Mouse (Mus musculus) embryonic facial prominence, embryonic 12.5 days (tissue): ENCODE data around the gene Skap1. TPM values are rescaled to one million over a fixed set of nuclear protein-coding genes. Genes with fewer than 3 reads are reported as not detected.
A peak's percentile ranks its signal among the peaks of the same experiment; 100 is the strongest.

ENCODE experiments used
- ATAC-seq: fragments of 200-750 bp; cut with Nextera tagmentation; 2 replicates; pipeline ENCODE4 v1.8.0; 2017; ENCODE audit not compliant: insufficient number of reproducible peaks, insufficient read depth, low FRiP score, low TSS enrichment
- H3K27ac ChIP-seq: fragments of 300-500 bp; sonication (generic); 2 replicates; pipeline ENCODE4 v1.5.1; 2016; ENCODE audit warnings: mild to moderate bottlenecking
- H3K27me3 ChIP-seq: fragments of 300-500 bp; sonication (generic); 2 replicates; pipeline ENCODE4 v1.6.1; 2016; ENCODE audit warnings: mild to moderate bottlenecking, moderate library complexity
- H3K36me3 ChIP-seq: fragments of 300-500 bp; sonication (generic); 2 replicates; pipeline ENCODE4 v1.6.1; 2016; ENCODE audit warnings: mild to moderate bottlenecking
- H3K4me1 ChIP-seq: fragments of 300-500 bp; sonication (generic); 2 replicates; pipeline ENCODE4 v1.6.1; 2016
- H3K4me2 ChIP-seq: fragments of 300-500 bp; sonication (generic); replicated peaks from 2 replicates; pipeline ENCODE4 v1.6.1; 2016; ENCODE audit warnings: mild to moderate bottlenecking, moderate library complexity
- H3K4me3 ChIP-seq: fragments of 300-500 bp; sonication (generic); 2 replicates; pipeline ENCODE4 v1.5.1; 2016; ENCODE audit warnings: mild to moderate bottlenecking
- H3K9ac ChIP-seq: fragments of 300-500 bp; sonication (generic); 2 replicates; pipeline ENCODE4 v1.6.1; 2016; ENCODE audit warnings: mild to moderate bottlenecking, moderate library complexity
- H3K9me3 ChIP-seq: fragments of 300-500 bp; sonication (generic); 2 replicates; pipeline ENCODE4 v1.6.1; 2016; ENCODE audit warnings: mild to moderate bottlenecking, moderate library complexity
- WGBS: fragments of 180-500 bp; shearing (Covaris S2); methylation state at CpG from one replicate; pipeline ENCODE4 v1.1.7; 2016; 5-methylcytosine and 5-hydroxymethylcytosine counted together
- polyA plus RNA-seq: library from polyadenylated mRNA; unstranded; fragments of >200 nt; fragmentation: Nextera tagmentation; extraction: Ambion mirVana; gene quantifications from 2 replicates; pipeline ENCODE4 v1.2.1, GENCODE M21; 2016

Skap1 gene
- polyA plus RNA-seq, 1 experiment from 2014 or later: 0.32 TPM

- Histone ChIP-seq H3K9ac (no peak overlapping the region), H3K4me2 (no peak overlapping the region), H3K27me3 (peaks cover 20% of the 10 kb centered on the region; the same call in 1 of the 2 replicates), H3K9me3 (no peaks in the 10 kb centered on the region), H3K4me1 (peaks cover 7% of the 10 kb centered on the region; the same call in 1 of the 2 replicates), H3K36me3 (no peaks in the 10 kb centered on the region), H3K4me3 (no peak overlapping the region), H3K27ac (no peak overlapping the region)
- 70% methylated on average over 14 of the region's 14 CpGs for WGBS
- ATAC-seq: no peak
Observed at GRCm38 (mm10) chr11:96737673-96738471, 273.5 kb downstream of the Skap1 start.

DNA sequence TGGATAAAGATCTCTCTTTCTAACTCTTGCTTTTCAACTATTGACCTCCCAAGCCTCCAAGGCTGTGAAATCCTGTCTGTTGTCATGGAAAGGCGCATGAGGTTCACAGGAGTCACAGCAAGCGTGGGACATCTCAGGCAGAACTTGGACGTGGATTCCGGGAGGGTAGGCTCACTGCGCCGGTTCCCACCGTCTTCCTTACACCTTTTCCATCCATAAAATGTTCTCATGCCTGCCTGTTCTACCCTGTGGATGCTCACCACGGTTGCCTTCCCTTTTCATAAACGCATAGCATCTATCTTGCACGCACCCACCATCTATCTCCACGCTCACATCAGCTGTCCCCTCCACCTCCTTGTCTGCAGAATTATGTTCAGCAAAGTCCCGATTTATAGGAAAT lies 276.4 kb downstream of the Skap1 start:
- Histone ChIP-seq H3K4me2 (no peak overlapping the region), H3K36me3 (no peaks in the 10 kb centered on the region), H3K4me1 (peaks cover 7% of the 10 kb centered on the region; the same call in 1 of the 2 replicates), H3K9me3 (no peaks in the 10 kb centered on the region), H3K27ac (no peak overlapping the region), H3K9ac (no peak overlapping the region), H3K4me3 (no peak overlapping the region), H3K27me3 (peaks cover 20% of the 10 kb centered on the region; the same call in 1 of the 2 replicates)
- WGBS: 78% methylated on average over 12 of the region's 12 CpGs
- no peak for ATAC-seq

DNA sequence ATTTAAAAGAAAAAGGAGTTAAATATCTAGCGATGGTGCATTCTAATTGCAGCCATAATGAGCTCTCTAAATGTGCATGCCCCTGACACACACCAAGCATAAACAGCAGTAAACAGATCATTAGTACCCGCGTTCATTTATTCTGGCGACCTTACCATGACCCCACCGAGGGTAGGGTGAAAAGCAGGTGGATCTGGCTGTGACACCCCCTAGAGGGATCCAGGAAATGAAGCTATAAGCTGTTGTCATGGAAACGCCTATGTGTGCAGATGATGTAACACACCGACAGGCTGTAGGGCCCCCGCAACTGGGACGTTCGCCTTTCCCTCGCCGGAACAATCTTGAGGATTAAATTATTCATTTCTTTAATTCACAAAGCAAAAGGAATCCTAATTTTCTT lies 277.6 kb downstream of the Skap1 start:
- Histone ChIP-seq H3K9me3 (no peaks in the 10 kb centered on the region), H3K27ac (no peak overlapping the region), H3K4me3 (no peak overlapping the region), H3K4me2 (peak overlapping the region; percentile 3; the same call in 1 of the 2 replicates), H3K27me3 (peaks cover 12% of the 10 kb centered on the region; the same call in 1 of the 2 replicates), H3K9ac (no peak overlapping the region), H3K36me3 (no peaks in the 10 kb centered on the region), H3K4me1 (peaks cover 7% of the 10 kb centered on the region; the same call in 1 of the 2 replicates)
- no peak for ATAC-seq
- 37% methylated on average over 12 of the region's 12 CpGs for WGBS

DNA sequence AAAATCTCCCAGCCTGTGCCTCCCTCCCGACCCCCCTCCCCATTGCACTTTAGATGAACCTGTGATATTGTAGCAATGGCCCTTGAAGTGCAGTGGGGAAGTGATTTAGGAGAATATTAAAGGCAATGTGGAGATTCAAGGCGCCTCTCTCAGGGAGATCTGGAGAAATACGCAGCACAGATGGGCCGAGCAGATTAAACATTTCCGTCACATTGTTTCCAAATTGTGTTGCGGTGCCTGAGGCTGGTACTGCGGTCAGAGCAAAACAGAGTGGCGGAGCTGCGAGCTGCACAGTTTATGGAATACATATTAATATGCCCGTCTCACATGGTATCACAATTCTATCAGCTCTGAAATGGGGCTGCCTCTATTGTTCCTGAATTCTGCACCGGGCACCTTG lies 278.6 kb downstream of the Skap1 start:
- Histone ChIP-seq H3K4me3 (no peak overlapping the region), H3K9ac (no peak overlapping the region), H3K27me3 (peaks cover 7% of the 10 kb centered on the region; the same call in 1 of the 2 replicates), H3K9me3 (no peaks in the 10 kb centered on the region), H3K4me2 (no peak overlapping the region), H3K4me1 (peaks cover 7% of the 10 kb centered on the region; the same call in 1 of the 2 replicates), H3K27ac (no peak overlapping the region), H3K36me3 (no peaks in the 10 kb centered on the region)
- no peak for ATAC-seq
- WGBS: 57% methylated on average over 11 of the region's 11 CpGs

DNA sequence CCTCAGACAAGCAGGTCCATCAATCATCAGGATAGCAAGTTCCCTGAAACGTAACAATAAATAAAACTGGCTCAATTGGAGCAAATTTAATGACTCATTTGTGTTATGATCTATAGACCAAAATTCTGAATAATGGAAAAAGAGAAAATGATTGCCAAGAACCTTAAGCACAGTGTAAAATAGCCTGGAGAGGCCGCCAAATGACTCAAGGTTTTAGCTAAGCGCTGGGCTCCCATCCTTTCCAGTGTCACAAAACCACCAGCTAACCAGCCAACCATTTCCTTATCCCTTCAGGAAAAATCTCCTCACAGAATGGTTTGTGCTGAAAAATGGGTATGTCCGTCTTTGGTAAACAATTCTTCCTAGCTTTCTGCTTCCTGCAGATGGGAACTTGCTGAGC lies 279.5 kb downstream of the Skap1 start:
- 82% methylated on average over 4 of the region's 4 CpGs for WGBS
- peaks cover 3% of the 10 kb centered on the region; the same call in 1 of the 2 replicates for H3K27me3 ChIP-seq
- ATAC-seq: no peak
- H3K9me3 ChIP-seq: no peaks in the 10 kb centered on the region
- H3K36me3 ChIP-seq: no peaks in the 10 kb centered on the region
- no peak overlapping the region for H3K4me2 ChIP-seq
- H3K4me3 ChIP-seq: no peak overlapping the region
- no peak overlapping the region for H3K9ac ChIP-seq
- peaks cover 7% of the 10 kb centered on the region; the same call in 1 of the 2 replicates for H3K4me1 ChIP-seq
- H3K27ac ChIP-seq: no peak overlapping the region

- H3K4me1 ChIP-seq: peaks cover 7% of the 10 kb centered on the region; the same call in 1 of the 2 replicates
- H3K4me3 ChIP-seq: no peak overlapping the region
- H3K9ac ChIP-seq: no peak overlapping the region
- H3K36me3 ChIP-seq: no peaks in the 10 kb centered on the region
- ATAC-seq: no peak
- H3K27ac ChIP-seq: no peak overlapping the region
- H3K27me3 ChIP-seq: no peaks in the 10 kb centered on the region
- no peak overlapping the region for H3K4me2 ChIP-seq
- H3K9me3 ChIP-seq: no peaks in the 10 kb centered on the region
- WGBS: 67% methylated on average over 6 of the region's 6 CpGs
Observed at GRCm38 (mm10) chr11:96746648-96747047, 282.3 kb downstream of the Skap1 start.

DNA sequence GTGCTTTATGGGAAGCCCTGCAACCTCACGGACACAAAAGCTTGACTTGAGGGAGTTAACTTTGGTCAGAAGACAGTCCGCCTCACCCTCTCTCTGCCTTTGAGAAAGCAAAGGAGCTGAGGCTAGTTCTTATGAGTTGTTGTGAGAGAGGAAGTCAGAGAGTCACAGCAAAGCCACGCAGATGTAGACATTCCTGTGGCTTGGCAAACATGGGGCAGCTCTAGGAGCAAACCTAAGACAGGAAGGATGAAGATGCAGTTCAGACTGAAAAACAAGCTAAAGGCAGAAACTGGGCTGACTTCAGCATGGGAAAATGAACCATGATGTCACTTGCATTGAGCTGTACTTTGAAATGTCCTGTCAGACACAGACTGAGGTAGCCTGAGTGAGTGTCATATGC lies 283.2 kb downstream of the Skap1 start:
- H3K27me3 ChIP-seq: no peaks in the 10 kb centered on the region
- 53% methylated on average over 3 of the region's 3 CpGs for WGBS
- no peaks in the 10 kb centered on the region for H3K36me3 ChIP-seq
- no peaks in the 10 kb centered on the region for H3K9me3 ChIP-seq
- 0 out of 2 replicates have a peak, but pooled peaks cover under 1% of the 10 kb centered on the region for H3K4me1 ChIP-seq
- no peak overlapping the region for H3K4me3 ChIP-seq
- no peak overlapping the region for H3K27ac ChIP-seq
- no peak for ATAC-seq
- H3K4me2 ChIP-seq: no peak overlapping the region
- H3K9ac ChIP-seq: no peak overlapping the region

DNA sequence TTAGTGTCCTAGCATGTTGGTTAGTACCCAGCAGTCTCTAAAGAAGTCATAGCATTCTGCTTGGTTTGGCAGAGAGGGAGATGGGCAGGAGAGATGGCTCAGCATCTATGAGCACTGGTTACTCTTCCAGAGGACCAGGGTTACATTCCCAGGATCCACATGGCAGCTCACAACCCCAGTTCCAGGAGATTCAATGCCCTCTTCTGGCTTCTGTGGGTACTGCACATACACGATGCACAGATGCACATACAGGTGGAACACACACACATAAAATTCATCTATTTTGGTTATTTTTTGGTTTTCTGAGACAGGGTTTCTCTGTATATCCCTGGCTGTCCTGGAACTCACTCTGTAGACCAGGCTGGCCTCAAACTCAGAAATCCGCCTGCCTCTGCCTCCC lies 290.9 kb downstream of the Skap1 start:
- WGBS: 97% methylated on average over 2 of the region's 2 CpGs
- Histone ChIP-seq H3K9ac (no peak overlapping the region), H3K27ac (no peak overlapping the region), H3K4me2 (no peak overlapping the region), H3K4me3 (no peak overlapping the region), H3K9me3 (peaks cover 3% of the 10 kb centered on the region; the same call in 1 of the 2 replicates), H3K27me3 (no peaks in the 10 kb centered on the region), H3K4me1 (no peaks in the 10 kb centered on the region), H3K36me3 (no peaks in the 10 kb centered on the region)
- no peak for ATAC-seq

GRCm38 (mm10) chr11:96757421-96757820 lies 293.0 kb downstream of the Skap1 start:
- no peaks in the 10 kb centered on the region for H3K36me3 ChIP-seq
- H3K27me3 ChIP-seq: no peaks in the 10 kb centered on the region
- H3K4me2 ChIP-seq: no peak overlapping the region
- ATAC-seq: no peak
- H3K27ac ChIP-seq: no peak overlapping the region
- no peak overlapping the region for H3K4me3 ChIP-seq
- H3K9me3 ChIP-seq: peaks cover 3% of the 10 kb centered on the region; the same call in 1 of the 2 replicates
- no peaks in the 10 kb centered on the region for H3K4me1 ChIP-seq
- WGBS: 54% methylated on average over 4 of the region's 4 CpGs
- H3K9ac ChIP-seq: no peak overlapping the region

GRCm38 (mm10) chr11:96758402-96758801 lies 294.0 kb downstream of the Skap1 start:
- no peak overlapping the region for H3K4me3 ChIP-seq
- no peak for ATAC-seq
- no peaks in the 10 kb centered on the region for H3K36me3 ChIP-seq
- WGBS: 67% methylated on average over 5 of the region's 5 CpGs
- H3K27ac ChIP-seq: no peak overlapping the region
- no peak overlapping the region for H3K4me2 ChIP-seq
- no peak overlapping the region for H3K9ac ChIP-seq
- H3K9me3 ChIP-seq: peaks cover 3% of the 10 kb centered on the region; the same call in 1 of the 2 replicates
- no peaks in the 10 kb centered on the region for H3K4me1 ChIP-seq
- no peaks in the 10 kb centered on the region for H3K27me3 ChIP-seq

- 45% methylated on average over 3 of the region's 3 CpGs for WGBS
- no peak for ATAC-seq
Observed at GRCm38 (mm10) chr11:96760042-96760441, 295.6 kb downstream of the Skap1 start.

GRCm38 (mm10) chr11:96761984-96762383 lies 297.6 kb downstream of the Skap1 start:
- H3K4me2 ChIP-seq: no peak overlapping the region
- no peak overlapping the region for H3K27ac ChIP-seq
- H3K9ac ChIP-seq: no peak overlapping the region
- no peaks in the 10 kb centered on the region for H3K9me3 ChIP-seq
- ATAC-seq: no peak
- H3K36me3 ChIP-seq: no peaks in the 10 kb centered on the region
- peaks cover 6% of the 10 kb centered on the region for H3K4me1 ChIP-seq
- H3K4me3 ChIP-seq: no peak overlapping the region
- WGBS: 77% methylated on average over 7 of the region's 7 CpGs
- H3K27me3 ChIP-seq: no peaks in the 10 kb centered on the region

More at GRCm38 (mm10) chr11:96760042-96760441, 295.6 kb downstream of the Skap1 start:
- H3K9ac ChIP-seq: no peak overlapping the region
- H3K27me3 ChIP-seq: no peaks in the 10 kb centered on the region
- peaks cover 6% of the 10 kb centered on the region for H3K4me1 ChIP-seq
- H3K9me3 ChIP-seq: peaks cover 1% of the 10 kb centered on the region; the same call in 1 of the 2 replicates
- no peak overlapping the region for H3K4me3 ChIP-seq
- no peaks in the 10 kb centered on the region for H3K36me3 ChIP-seq
- no peak overlapping the region for H3K4me2 ChIP-seq
- no peak overlapping the region for H3K27ac ChIP-seq
